Mouse (Mus musculus): ENCODE measurements at regions not wholly inside any gene's neighbourhood (a gene's known extent, or its start where the extent isn't known, plus 50 kb on each side); places are given as distances from the start of the nearest gene placed in this dataset.

DNA sequence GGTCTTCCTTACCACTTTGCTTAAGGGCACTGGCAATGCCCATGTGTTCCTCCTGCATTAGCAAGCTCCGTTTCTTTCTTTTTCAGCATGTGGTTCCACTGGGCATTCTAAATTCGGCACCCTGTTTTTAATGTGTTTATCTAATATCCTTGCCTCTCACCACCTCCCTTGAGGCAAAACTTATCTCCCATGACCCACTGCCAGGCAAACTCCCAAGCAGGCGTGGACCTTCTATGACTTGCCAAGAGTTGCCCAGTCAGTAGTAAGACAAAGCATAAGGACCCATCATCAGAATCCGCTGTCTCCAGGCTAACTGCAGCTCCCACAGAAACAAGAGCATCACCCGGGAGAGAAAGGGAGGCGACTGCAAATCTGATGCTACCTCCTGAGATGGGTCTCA, 245.2 kb downstream of the Setd4 start:
- 87% methylated on average over 6 of the region's 6 CpGs for WGBS
- no peaks in the 10 kb centered on the region for H3K4me1 ChIP-seq
- H3K36me3 ChIP-seq, result no peaks in the 10 kb centered on the region
- no peaks in the 10 kb centered on the region for H3K9me3 ChIP-seq
- H3K27ac ChIP-seq, result no peak overlapping the region
- no peaks in the 10 kb centered on the region for H3K27me3 ChIP-seq (replicated peaks)
- ATAC-seq (ENCODE audit: low FRiP score, low read depth), result no peak
- H3K9ac ChIP-seq, result no peak overlapping the region
- H3K4me3 ChIP-seq, result no peak overlapping the region
- H3K4me2 ChIP-seq (replicated peaks), result no peak overlapping the region

- Histone ChIP-seq H3K4me2 (replicated peaks) (no peak overlapping the region), H3K4me3 (no peak overlapping the region), H3K27ac (no peak overlapping the region), H3K9me3 (no peaks in the 10 kb centered on the region), H3K9ac (no peak overlapping the region), H3K4me1 (no peaks in the 10 kb centered on the region), H3K27me3 (replicated peaks) (no peaks in the 10 kb centered on the region), H3K36me3 (no peaks in the 10 kb centered on the region)
- no peak for ATAC-seq (ENCODE audit: low FRiP score, low read depth)
- WGBS, result 87% methylated on average over 4 of the region's 4 CpGs
Observed at GRCm38 (mm10) chr16:93358166-93358565, 245.7 kb downstream of the Setd4 start.

- Histone ChIP-seq H3K4me1 (no peaks in the 10 kb centered on the region), H3K4me3 (no peak overlapping the region), H3K9me3 (no peaks in the 10 kb centered on the region), H3K4me2 (replicated peaks) (no peak overlapping the region), H3K27me3 (replicated peaks) (no peaks in the 10 kb centered on the region), H3K27ac (no peak overlapping the region), H3K9ac (no peak overlapping the region), H3K36me3 (no peaks in the 10 kb centered on the region)
- WGBS, result 86% methylated on average over 11 of the region's 11 CpGs
- ATAC-seq (ENCODE audit: low FRiP score, low read depth), result no peak
Observed at GRCm38 (mm10) chr16:93355204-93355899, 248.5 kb downstream of the Setd4 start.

GRCm38 (mm10) chr16:93353971-93354370, 249.9 kb downstream of the Setd4 start:
- WGBS, result 76% methylated on average over 6 of the region's 6 CpGs
- Histone ChIP-seq H3K4me2 (replicated peaks) (no peak overlapping the region), H3K27me3 (replicated peaks) (no peaks in the 10 kb centered on the region), H3K36me3 (no peaks in the 10 kb centered on the region), H3K4me3 (no peak overlapping the region), H3K4me1 (no peaks in the 10 kb centered on the region), H3K9me3 (no peaks in the 10 kb centered on the region), H3K27ac (no peak overlapping the region), H3K9ac (no peak overlapping the region)
- no peak for ATAC-seq (ENCODE audit: low FRiP score, low read depth)

- Histone ChIP-seq H3K4me1 (no peaks in the 10 kb centered on the region), H3K9me3 (no peaks in the 10 kb centered on the region), H3K4me2 (replicated peaks) (no peak overlapping the region), H3K27me3 (replicated peaks) (no peaks in the 10 kb centered on the region), H3K27ac (no peak overlapping the region), H3K36me3 (no peaks in the 10 kb centered on the region), H3K4me3 (no peak overlapping the region), H3K9ac (no peak overlapping the region)
- WGBS, result 84% methylated on average over 5 of the region's 5 CpGs
- no peak for ATAC-seq (ENCODE audit: low FRiP score, low read depth)
Observed at GRCm38 (mm10) chr16:93344555-93344954, 259.3 kb downstream of the Setd4 start.

- H3K4me3 ChIP-seq, result no peak overlapping the region
- 90% methylated on average over 2 of the region's 2 CpGs for whole genome bisulfite sequencing
- no peak for ATAC-seq (ENCODE audit: low FRiP score, low read depth)
Observed at GRCm38 (mm10) chr16:93342701-93343100, 261.2 kb downstream of the Setd4 start.

GRCm38 (mm10) chr16:93341791-93342190, 262.1 kb downstream of the Setd4 start:
- no peak overlapping the region for H3K4me2 ChIP-seq (replicated peaks)
- 88% methylated on average over 2 of the region's 2 CpGs for WGBS

More at GRCm38 (mm10) chr16:93342701-93343100, 261.2 kb downstream of the Setd4 start:
- H3K27ac ChIP-seq, result no peak overlapping the region
- H3K36me3 ChIP-seq, result no peaks in the 10 kb centered on the region
- no peak overlapping the region for H3K4me2 ChIP-seq (replicated peaks)
- no peaks in the 10 kb centered on the region for H3K4me1 ChIP-seq
- H3K9ac ChIP-seq, result no peak overlapping the region
- no peaks in the 10 kb centered on the region for H3K27me3 ChIP-seq (replicated peaks)
- H3K9me3 ChIP-seq, result no peaks in the 10 kb centered on the region

DNA sequence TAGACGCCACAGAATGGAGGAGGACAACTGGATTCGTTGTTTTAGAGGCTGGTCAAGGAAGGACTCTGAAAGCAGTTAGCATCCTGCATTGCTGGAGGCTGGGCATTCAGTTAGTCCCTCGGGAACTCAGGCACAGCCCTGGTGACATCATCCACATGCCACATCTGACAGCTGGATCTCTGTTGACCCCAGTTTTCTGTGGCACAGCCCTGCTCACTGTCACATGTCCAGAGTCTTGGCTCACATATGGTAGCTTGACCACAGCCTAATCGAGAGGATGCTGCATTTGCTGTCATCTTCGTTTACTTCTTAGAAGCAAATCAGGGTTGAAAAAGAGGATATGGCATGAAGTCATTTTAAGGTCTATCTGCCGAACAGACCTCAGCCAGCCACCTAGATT, 265.1 kb downstream of the Setd4 start:
- Histone ChIP-seq H3K36me3 (no peaks in the 10 kb centered on the region), H3K4me2 (replicated peaks) (no peak overlapping the region), H3K9me3 (no peaks in the 10 kb centered on the region), H3K27me3 (replicated peaks) (no peaks in the 10 kb centered on the region), H3K4me1 (no peaks in the 10 kb centered on the region), H3K27ac (no peak overlapping the region), H3K9ac (no peak overlapping the region), H3K4me3 (no peak overlapping the region)
- WGBS, result 81% methylated on average over 6 of the region's 6 CpGs
- ATAC-seq (ENCODE audit: low FRiP score, low read depth), result no peak

More at GRCm38 (mm10) chr16:93341791-93342190, 262.1 kb downstream of the Setd4 start:
- H3K9me3 ChIP-seq, result no peaks in the 10 kb centered on the region
- ATAC-seq (ENCODE audit: low FRiP score, low read depth), result no peak
- H3K27me3 ChIP-seq (replicated peaks), result no peaks in the 10 kb centered on the region
- H3K36me3 ChIP-seq, result no peaks in the 10 kb centered on the region
- no peaks in the 10 kb centered on the region for H3K4me1 ChIP-seq
- H3K4me3 ChIP-seq, result no peak overlapping the region
- no peak overlapping the region for H3K9ac ChIP-seq
- no peak overlapping the region for H3K27ac ChIP-seq

DNA sequence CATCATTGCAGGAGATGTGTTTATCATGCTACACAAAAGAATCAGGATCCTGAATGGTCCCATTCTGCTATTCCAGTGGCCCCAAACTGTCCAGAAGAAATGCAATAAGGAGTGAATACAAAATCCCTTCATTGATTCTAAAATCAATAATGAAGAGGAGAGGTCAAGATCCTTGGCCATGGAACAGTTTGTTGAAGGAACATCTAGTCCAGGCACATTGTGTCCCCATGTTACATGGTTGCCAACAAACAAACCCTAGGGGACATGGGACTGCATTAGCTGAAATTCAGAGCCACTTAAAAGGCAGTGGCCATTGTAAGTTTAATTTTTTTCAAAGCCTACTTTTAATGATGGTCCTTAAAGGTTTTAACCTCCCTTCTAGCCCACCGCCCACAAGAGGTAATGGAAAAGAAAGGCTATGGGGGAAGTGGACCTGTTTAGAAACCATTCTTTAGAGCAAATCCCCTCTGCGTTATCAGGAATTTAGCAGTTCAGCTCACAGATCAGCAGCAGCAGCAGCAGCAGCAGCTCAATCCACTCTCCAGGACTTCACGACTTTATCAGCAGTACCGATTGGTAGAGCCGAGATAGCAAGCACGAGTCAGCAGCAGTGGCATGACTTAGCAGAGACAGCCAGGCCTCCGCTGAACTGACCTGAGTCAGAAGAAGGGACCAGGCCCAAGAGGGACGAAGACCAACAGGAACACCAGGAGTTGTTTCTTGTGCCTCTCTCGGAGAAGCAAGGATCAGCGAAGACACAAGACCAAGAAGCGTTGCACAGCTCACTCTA, 268.3 kb downstream of the Setd4 start:
- H3K27me3 ChIP-seq (replicated peaks), result no peaks in the 10 kb centered on the region
- H3K4me1 ChIP-seq, result no peaks in the 10 kb centered on the region
- no peak overlapping the region for H3K4me2 ChIP-seq (replicated peaks)
- no peak overlapping the region for H3K4me3 ChIP-seq
- ATAC-seq (ENCODE audit: low FRiP score, low read depth), result no peak
- H3K27ac ChIP-seq, result no peak overlapping the region
- H3K9ac ChIP-seq, result no peak overlapping the region
- no peaks in the 10 kb centered on the region for H3K9me3 ChIP-seq
- WGBS, result 94% methylated on average over 11 of the region's 11 CpGs
- no peaks in the 10 kb centered on the region for H3K36me3 ChIP-seq

DNA sequence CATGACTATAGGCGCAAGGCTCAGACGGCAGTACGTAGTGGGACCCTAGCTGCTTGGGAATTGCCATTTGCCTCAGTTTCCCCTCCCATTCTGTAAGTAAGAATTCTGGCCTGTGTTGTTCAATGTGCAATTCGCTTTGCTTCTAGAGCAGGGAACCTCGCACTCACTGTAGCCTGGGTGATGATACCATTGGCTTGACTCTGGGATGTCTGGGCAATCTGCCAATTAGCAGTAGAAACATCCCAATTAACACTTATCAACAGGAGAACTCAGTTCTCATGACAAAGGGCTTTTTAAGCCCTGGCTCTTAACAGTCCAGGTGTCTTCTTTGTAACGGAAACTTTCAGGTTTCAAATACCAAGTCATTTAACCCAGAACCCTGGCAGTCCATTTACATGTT, 270.2 kb downstream of the Setd4 start:
- no peak overlapping the region for H3K27ac ChIP-seq
- 69% methylated on average over 6 of the region's 6 CpGs for WGBS
- H3K4me3 ChIP-seq, result no peak overlapping the region
- H3K36me3 ChIP-seq, result no peaks in the 10 kb centered on the region
- peaks cover 4% of the 10 kb centered on the region for H3K4me1 ChIP-seq
- H3K9me3 ChIP-seq, result no peaks in the 10 kb centered on the region
- no peak overlapping the region for H3K4me2 ChIP-seq (replicated peaks)
- H3K9ac ChIP-seq, result no peak overlapping the region
- no peaks in the 10 kb centered on the region; the same call in 1 of the 2 replicates for H3K27me3 ChIP-seq (replicated peaks)
- ATAC-seq (ENCODE audit: low FRiP score, low read depth), result no peak

DNA sequence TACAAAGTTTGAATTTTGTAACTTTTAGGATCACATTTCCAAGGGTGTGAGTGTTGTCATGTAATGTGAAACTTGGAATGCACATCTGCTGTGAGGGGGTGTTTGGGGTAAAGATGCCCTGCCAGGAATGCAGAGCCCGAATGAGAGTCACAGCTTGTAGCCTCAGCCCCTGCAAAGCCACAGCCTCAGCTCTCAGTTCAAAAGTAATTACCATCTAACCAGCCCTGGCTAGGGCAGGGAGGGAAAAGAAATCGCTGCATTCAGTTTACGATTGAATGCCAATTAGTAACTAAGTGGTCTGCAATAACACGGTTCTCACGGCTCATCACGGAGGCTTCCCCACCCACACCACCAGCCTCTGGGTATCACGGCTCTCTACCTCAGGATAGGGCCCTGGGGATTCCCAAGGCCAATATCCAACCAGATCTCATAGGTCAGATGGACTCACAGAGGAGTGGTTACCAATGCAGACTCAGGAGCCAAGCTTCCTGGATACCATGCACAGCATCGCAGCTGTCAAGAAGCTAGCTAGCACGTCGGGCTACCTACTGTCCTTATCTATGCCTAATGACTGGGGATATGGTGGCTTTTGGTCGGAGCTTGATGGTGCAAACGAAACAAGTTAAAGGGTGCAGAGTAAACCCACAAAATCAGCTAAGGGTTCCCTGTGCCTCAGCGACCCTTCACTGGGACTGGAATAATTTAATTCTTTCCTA, 275.0 kb downstream of the Setd4 start:
- Histone ChIP-seq H3K4me1 (peaks cover 5% of the 10 kb centered on the region), H3K9ac (no peak overlapping the region), H3K9me3 (no peaks in the 10 kb centered on the region), H3K27me3 (replicated peaks) (no peaks in the 10 kb centered on the region; the same call in 1 of the 2 replicates), H3K4me2 (replicated peaks) (no peak overlapping the region), H3K36me3 (no peaks in the 10 kb centered on the region), H3K27ac (no peak overlapping the region), H3K4me3 (no peak overlapping the region)
- WGBS, result 23% methylated on average over 13 of the region's 13 CpGs
- no peak for ATAC-seq (ENCODE audit: low FRiP score, low read depth)

DNA sequence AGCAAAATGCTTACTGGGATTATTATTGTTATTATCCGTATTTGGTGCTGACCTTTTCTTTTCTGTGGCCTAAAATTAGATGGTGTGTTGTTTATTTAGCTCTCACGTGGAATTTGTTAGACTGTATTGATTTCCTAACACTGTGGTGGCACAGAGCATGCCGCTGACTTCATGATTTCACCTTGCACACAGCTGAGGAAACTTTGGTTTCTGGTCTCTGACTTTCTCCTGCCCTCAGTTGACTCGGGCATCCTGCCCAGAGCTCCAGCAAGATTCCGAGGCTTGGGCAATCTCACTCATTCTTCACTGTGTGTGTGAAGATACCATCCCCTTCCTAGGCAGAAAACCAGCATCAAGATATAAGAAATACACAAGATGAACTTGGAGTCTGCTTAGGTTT, 279.0 kb downstream of the Setd4 start:
- no peak overlapping the region for H3K27ac ChIP-seq
- no peak for ATAC-seq (ENCODE audit: low FRiP score, low read depth)
- H3K4me2 ChIP-seq (replicated peaks), result no peak overlapping the region
- H3K27me3 ChIP-seq (replicated peaks), result no peaks in the 10 kb centered on the region; the same call in 1 of the 2 replicates
- H3K4me1 ChIP-seq, result peaks cover 5% of the 10 kb centered on the region
- no peaks in the 10 kb centered on the region for H3K9me3 ChIP-seq
- 87% methylated on average over 5 of the region's 5 CpGs for WGBS
- no peak overlapping the region for H3K9ac ChIP-seq
- H3K4me3 ChIP-seq, result no peak overlapping the region
- H3K36me3 ChIP-seq, result no peaks in the 10 kb centered on the region
